Mouse (Mus musculus) liver, adult 2 months (tissue): ENCODE results near the gene Hist1h2ac. TPM values are rescaled to one million over a fixed set of nuclear protein-coding genes. Genes with fewer than 3 reads are reported as not detected.

Experiments used
- DNase-seq: peaks from one replicate; pipeline ENCODE4 v3.0.0-alpha.2; 2011; ENCODE audit warnings: low read depth, low spot score; ENCODE audit errors: extremely low read depth
- H3K27ac ChIP-seq: fragments of 200-500 bp; replicated peaks from 2 replicates; pipeline ENCODE4 v1.5.1; 2012; ENCODE audit warnings: low read depth, mild to moderate bottlenecking, control low read depth, inconsistent platforms, low read length; ENCODE audit not compliant: insufficient read depth
- H3K27me3 ChIP-seq: fragments of 200-500 bp; 2 replicates; pipeline ENCODE4 v1.6.1; 2012; ENCODE audit warnings: mild to moderate bottlenecking, moderate library complexity, low read length, inconsistent platforms; ENCODE audit not compliant: control insufficient read depth, insufficient read depth
- H3K36me3 ChIP-seq: fragments of 200-500 bp; 2 replicates; pipeline ENCODE4 v1.6.1; 2012; ENCODE audit warnings: low read length, inconsistent platforms; ENCODE audit not compliant: control insufficient read depth, insufficient read depth
- H3K4me1 ChIP-seq: fragments of 200-500 bp; 2 replicates; pipeline ENCODE4 v1.6.1; 2011; ENCODE audit warnings: low read length; ENCODE audit not compliant: control insufficient read depth, insufficient read depth
- H3K4me3 ChIP-seq: fragments of 200-500 bp; 2 replicates; pipeline ENCODE4 v1.5.1; 2011; ENCODE audit warnings: low read depth, mild to moderate bottlenecking, control low read depth, low read length, moderate library complexity; ENCODE audit not compliant: insufficient read depth
- H3K79me2 ChIP-seq: fragments of 200-500 bp; 2 replicates; pipeline ENCODE4 v1.6.1; 2012; ENCODE audit warnings: inconsistent platforms, mild to moderate bottlenecking, low read length, moderate library complexity; ENCODE audit not compliant: control insufficient read depth, insufficient read depth
- H3K9ac ChIP-seq: fragments of 200-500 bp; 2 replicates; pipeline ENCODE4 v1.6.1; 2012; ENCODE audit warnings: low read depth, mild to moderate bottlenecking, control low read depth, inconsistent platforms, low read length
- CTCF ChIP-seq: fragments of 200-500 bp; IDR thresholded peaks from 2 replicates; pipeline ENCODE4 v1.5.1; 2011; ENCODE audit warnings: low read depth, low read length, control low read depth
- POLR2A ChIP-seq: fragments of 200-500 bp; IDR thresholded peaks from 2 replicates; pipeline ENCODE4 v1.6.1; 2011; ENCODE audit warnings: low read length, control low read depth; ENCODE audit not compliant: insufficient read depth; ENCODE audit errors: extremely low read depth
- WGBS: fragments of 180-500 bp; shearing (Covaris S2); methylation state at CpG from one replicate; pipeline ENCODE4 v1.1.7; 2018; 5-methylcytosine and 5-hydroxymethylcytosine counted together
- polyA plus RNA-seq: library from polyadenylated mRNA; depleted of rRNA; stranded (reverse); fragments of >200 nt; gene quantifications from 2 replicates; pipeline ENCODE4 v1.2.3, GENCODE M21; 2012
- total RNA-seq: library from RNA; depleted of rRNA; stranded (reverse); fragments of >200 nt; gene quantifications from 2 replicates; pipeline ENCODE4 v1.2.3, GENCODE M21; 2014

The Hist1h2ac gene
- total and polyA plus RNA-seq, 2 experiments: 0.22 to 4.9 TPM

DNA sequence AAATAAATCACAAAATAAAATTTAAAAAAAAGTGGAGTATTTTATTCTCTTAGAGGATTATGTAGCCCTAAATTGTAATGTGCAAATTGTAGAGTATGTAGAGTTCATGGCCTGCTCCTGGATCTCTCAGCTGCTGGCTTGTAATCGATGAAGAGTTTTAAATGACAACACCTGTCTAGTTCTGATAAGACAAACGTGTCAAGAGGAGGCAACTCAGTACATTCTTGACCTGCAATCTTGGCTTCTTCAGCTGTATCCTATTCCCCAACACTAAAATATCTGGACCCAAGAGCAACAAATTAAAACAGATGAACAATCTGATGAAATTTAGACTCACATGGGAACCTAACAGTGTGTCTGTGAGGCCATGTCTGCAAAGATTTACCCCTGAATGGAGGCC lies 5.7 kb upstream of the Hist1h2ac start:
- Histone ChIP-seq H3K36me3 (peaks cover 18% of the 10 kb centered on the region), H3K79me2 (peaks cover 13% of the 10 kb centered on the region), H3K4me1 (peaks cover 18% of the 10 kb centered on the region), H3K27me3 (no peaks in the 10 kb centered on the region), H3K27ac (no peak overlapping the region), H3K9ac (no peak overlapping the region), H3K4me3 (no peak overlapping the region)
- DNase-seq: no peak
- TF ChIP-seq CTCF (no peak), POLR2A (no peak)
- 60% methylated on average over 2 of the region's 2 CpGs for WGBS

DNA sequence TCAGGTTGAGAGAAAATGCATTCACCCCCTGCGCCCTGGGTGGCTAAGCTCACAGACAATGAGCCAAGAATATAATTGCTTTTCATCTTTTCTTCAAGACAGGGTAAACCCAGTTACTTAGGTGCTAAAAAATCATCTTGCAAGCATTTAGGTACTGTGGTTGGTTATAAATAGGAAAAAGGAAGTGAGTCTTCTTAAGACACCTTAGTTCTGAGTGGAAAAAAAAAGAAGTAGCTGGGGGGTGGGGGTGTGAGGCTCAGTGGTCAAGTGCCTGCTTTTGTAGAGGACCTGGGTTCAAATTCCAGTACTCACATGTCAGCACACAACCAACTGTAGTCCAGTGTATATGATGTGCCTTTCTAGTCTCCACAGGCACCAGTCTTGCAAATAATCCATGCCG lies 5.2 kb upstream of the Hist1h2ac start:
- Histone ChIP-seq H3K4me1 (peaks cover 18% of the 10 kb centered on the region), H3K79me2 (peaks cover 13% of the 10 kb centered on the region), H3K4me3 (no peak overlapping the region), H3K27ac (no peak overlapping the region), H3K9ac (no peak overlapping the region), H3K36me3 (peaks cover 18% of the 10 kb centered on the region), H3K27me3 (no peaks in the 10 kb centered on the region)
- DNase-seq: no peak
- TF ChIP-seq CTCF (no peak), POLR2A (no peak)
- 95% methylated on average over 2 of the region's 2 CpGs for WGBS

DNA sequence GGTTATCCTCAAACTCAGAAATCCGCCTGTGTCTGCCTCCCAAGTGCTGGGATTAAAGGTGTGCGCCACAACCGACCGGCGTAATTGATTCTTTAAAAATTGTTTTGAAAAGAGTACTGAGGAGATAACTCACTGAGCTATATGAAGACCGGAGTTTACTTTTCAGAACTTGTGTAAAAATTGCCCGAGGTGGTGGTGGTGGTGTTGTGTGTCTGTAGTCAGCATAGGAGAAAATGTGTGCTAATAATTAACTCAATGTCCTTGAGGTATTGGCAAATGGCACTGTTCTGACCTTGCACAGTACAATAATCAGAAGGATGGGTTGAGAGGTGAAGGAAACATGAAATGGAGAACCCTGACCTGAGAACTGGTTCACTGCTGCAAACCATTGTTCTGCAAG lies 4.2 kb upstream of the Hist1h2ac start:
- peak overlapping the region; percentile 73 for H3K27ac ChIP-seq
- H3K79me2 ChIP-seq: peaks cover 13% of the 10 kb centered on the region
- WGBS: 33% methylated on average over 7 of the region's 7 CpGs
- H3K4me3 ChIP-seq: no peak overlapping the region
- H3K36me3 ChIP-seq: peaks cover 10% of the 10 kb centered on the region
- no peaks in the 10 kb centered on the region for H3K27me3 ChIP-seq
- no peak overlapping the region for H3K9ac ChIP-seq
- H3K4me1 ChIP-seq: peaks cover 19% of the 10 kb centered on the region; the same call in 1 of the 2 replicates
- TF ChIP-seq POLR2A (no peak), CTCF (no peak)
- peak; percentile 91 for DNase-seq

DNA sequence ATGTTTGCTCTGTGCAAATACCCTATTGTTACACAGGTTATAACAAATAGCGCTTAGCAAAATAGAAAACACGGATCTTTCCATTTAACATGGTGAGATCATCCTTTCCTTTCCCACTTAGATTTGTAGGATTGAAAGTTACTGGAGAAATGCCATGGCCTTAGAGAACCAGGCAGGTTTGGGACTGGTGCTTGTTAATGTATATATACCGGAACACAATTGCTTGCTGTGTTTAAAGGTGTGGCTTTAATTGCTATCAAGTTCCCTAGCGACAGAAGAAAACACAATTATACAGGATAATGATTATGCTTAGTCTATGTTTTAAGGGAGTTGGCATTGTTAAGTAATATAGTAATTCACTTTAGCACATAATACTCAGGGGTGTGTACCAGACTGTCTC lies 3.4 kb upstream of the Hist1h2ac start:
- no peak for DNase-seq
- no peak overlapping the region for H3K27ac ChIP-seq

DNA sequence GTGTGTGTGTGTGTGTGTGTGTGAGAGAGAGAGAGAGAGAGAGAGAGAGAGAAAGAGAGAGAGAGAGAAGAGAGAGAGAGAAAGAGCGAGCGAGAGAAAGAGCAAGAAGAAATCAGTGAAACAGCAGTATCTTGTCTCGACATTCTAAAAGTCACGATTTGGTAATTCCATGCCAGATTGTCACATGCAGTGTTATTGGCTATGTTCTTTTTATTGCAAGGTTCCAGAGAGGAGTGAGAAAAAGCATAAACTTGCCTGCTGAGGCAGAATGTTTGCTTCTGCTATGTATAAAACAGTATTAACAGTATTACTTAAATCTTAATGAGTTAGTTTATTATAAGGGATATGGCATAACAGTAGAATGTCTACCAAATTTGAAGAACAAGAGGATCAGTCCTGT lies 2.2 kb upstream of the Hist1h2ac start:
- Histone ChIP-seq H3K27ac (peak overlapping the region; percentile 54; the same call in 1 of the 2 replicates), H3K4me1 (peaks cover 20% of the 10 kb centered on the region; the same call in 1 of the 2 replicates), H3K79me2 (peaks cover 13% of the 10 kb centered on the region), H3K9ac (peak overlapping the region; percentile 59; the same call in 1 of the 2 replicates), H3K36me3 (peaks cover 2% of the 10 kb centered on the region; the same call in 1 of the 2 replicates), H3K27me3 (no peaks in the 10 kb centered on the region), H3K4me3 (peak overlapping the region; percentile 80; the same call in 1 of the 2 replicates)
- 8% methylated on average over 4 of the region's 4 CpGs for WGBS
- TF ChIP-seq POLR2A (no peak), CTCF (no peak)
- peak; percentile 67 for DNase-seq

More for the DNA sequence above, 3.4 kb upstream of the Hist1h2ac start:
- peak overlapping the region; percentile 28; the same call in 1 of the 2 replicates for H3K4me3 ChIP-seq
- H3K36me3 ChIP-seq: peaks cover 7% of the 10 kb centered on the region
- 41% methylated on average over 4 of the region's 4 CpGs for WGBS
- no peak overlapping the region for H3K9ac ChIP-seq
- no peaks in the 10 kb centered on the region for H3K27me3 ChIP-seq
- TF ChIP-seq CTCF: no peak
- TF ChIP-seq POLR2A: no peak
- H3K79me2 ChIP-seq: peaks cover 13% of the 10 kb centered on the region
- H3K4me1 ChIP-seq: peaks cover 20% of the 10 kb centered on the region; the same call in 1 of the 2 replicates

DNA sequence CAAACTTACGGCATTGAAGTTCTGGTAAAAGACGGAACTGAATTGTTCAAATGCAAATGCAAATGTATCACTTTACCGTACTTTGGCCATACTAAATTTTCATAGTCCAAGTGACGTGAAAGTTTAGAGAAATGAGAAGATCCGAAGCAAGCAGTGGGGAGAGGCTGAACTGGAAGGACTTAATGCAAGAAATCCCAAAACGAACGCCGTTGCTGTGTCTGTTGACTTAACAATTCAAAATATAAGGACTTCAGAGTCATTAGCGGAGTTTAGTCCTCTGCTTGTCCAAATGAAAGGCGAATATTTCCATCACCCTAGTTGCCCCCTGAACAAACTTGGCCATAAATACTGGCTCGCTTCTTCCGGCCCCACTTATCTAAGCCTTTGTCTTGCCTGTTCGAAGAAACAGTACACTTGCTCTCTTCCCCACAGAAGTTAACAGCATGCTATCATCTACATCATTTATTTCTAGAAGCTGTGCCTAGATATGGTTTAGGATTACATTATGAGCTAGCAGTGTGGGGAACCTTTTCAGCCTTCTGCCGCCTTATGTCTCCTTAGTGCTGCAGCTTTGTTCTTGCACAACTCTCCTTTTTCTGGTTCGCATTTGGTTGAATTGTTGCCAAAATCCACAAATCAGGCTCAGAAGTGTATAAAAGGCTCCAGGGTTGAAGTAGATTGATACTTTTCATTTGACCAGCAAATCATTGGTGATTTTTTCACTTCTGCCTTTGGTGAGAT lies 1.5 kb upstream of the Hist1h2ac start:
- peak overlapping the region; percentile 73 for H3K27ac ChIP-seq
- peak; percentile 88 for DNase-seq
- peak overlapping the region; percentile 84 for H3K9ac ChIP-seq
- peaks cover 7% of the 10 kb centered on the region; the same call in 1 of the 2 replicates for H3K79me2 ChIP-seq
- no peaks in the 10 kb centered on the region for H3K27me3 ChIP-seq
- peak overlapping the region; percentile 80 for H3K4me3 ChIP-seq
- WGBS: under 1% methylated on average over 15 of the region's 15 CpGs
- peaks cover 15% of the 10 kb centered on the region; the same call in 1 of the 2 replicates for H3K4me1 ChIP-seq
- no peaks in the 10 kb centered on the region for H3K36me3 ChIP-seq
- TF ChIP-seq CTCF (no peak), POLR2A (no peak)
